Mouse (Mus musculus): ENCODE results near the gene Insig1. TPM values are rescaled to one million over a fixed set of nuclear protein-coding genes. Genes with fewer than 3 reads are reported as not detected.

Gene Insig1
- polyA plus RNA-seq, 1 experiment from 2014 or later = 122 TPM

DNA sequence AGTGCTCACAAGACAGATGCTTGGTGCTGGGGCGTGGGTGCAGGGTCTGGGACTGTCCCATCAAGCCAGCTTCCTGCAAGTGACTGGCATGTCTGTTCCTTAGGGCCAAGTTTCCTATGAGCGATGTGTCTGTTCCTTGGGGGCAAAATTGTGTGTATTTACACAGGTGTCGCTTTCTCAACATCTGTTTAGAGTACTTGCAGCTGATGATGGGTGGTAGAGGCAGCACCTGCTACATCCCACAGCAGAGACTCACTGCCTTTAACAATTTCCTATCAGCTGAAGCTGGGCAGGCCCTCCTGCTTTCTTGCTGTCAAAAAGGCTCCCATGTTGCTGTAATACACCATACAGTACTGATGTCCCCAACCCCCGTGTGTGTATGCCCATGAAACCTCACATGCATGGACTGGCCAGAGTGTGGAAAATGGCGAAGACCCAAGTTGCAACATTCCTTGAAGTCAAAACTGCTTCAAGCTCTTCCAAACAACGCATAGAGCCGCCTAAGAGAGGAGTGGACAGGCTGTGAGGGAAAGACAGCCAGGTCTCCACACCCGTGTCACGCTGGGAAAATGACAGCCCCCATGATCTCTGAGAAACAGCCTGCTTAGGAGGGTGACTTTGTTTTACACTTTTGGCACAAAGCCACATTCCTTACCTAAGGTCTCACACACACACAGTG, 875 bp upstream of the Insig1 start:
- peak overlapping the region; percentile 39 for H3K9ac ChIP-seq (replicated peaks; ENCODE audit: low read depth)
- H3K36me3 ChIP-seq (ENCODE audit: insufficient read depth, low read length) = peaks cover 5% of the 10 kb centered on the region; the same call in 1 of the 2 replicates
- H3K4me2 ChIP-seq (replicated peaks; ENCODE audit: low read depth, low read length) = peak overlapping the region; percentile 73
- WGBS = 13% methylated on average over 9 of the region's 9 CpGs
- TF ChIP-seq CTCF (IDR thresholded peaks at IDR 0.05) (no peak), EP300 (IDR thresholded peaks at IDR 0.05) (no peak)
- H3K4me1 ChIP-seq (ENCODE audit: insufficient read depth, low read depth, low read length) = peaks cover 20% of the 10 kb centered on the region
- H3K27me3 ChIP-seq (replicated peaks; ENCODE audit: insufficient read depth, low read length) = no peaks in the 10 kb centered on the region
- peak overlapping the region; percentile 94 for H3K27ac ChIP-seq (ENCODE audit: low read length)
- H3K9me3 ChIP-seq (ENCODE audit: low read length) = no peaks in the 10 kb centered on the region
- H3K4me3 ChIP-seq (ENCODE audit: low read depth, low read length) = peak overlapping the region; percentile 59
- ATAC-seq (peak; percentile 0), DNase-seq (ENCODE audit: low spot score) (peak; percentile 66)

- 3% methylated on average over 50 of the region's 50 CpGs for WGBS
- H3K9me3 ChIP-seq (ENCODE audit: low read length) = no peaks in the 10 kb centered on the region
- H3K4me3 ChIP-seq (ENCODE audit: low read depth, low read length) = peak overlapping the region; percentile 59
- H3K4me1 ChIP-seq (ENCODE audit: insufficient read depth, low read depth, low read length) = peaks cover 18% of the 10 kb centered on the region
- DNase-seq (ENCODE audit: low spot score) (peak; percentile 93), ATAC-seq (peak; percentile 56)
- H3K9ac ChIP-seq (replicated peaks; ENCODE audit: low read depth) = peak overlapping the region; percentile 63
- no peaks in the 10 kb centered on the region for H3K27me3 ChIP-seq (replicated peaks; ENCODE audit: insufficient read depth, low read length)
- peak overlapping the region; percentile 90 for H3K27ac ChIP-seq (ENCODE audit: low read length)
- H3K4me2 ChIP-seq (replicated peaks; ENCODE audit: low read depth, low read length) = peak overlapping the region; percentile 73
- H3K36me3 ChIP-seq (ENCODE audit: insufficient read depth, low read length) = peaks cover 8% of the 10 kb centered on the region; the same call in 1 of the 2 replicates
- TF ChIP-seq CTCF (IDR thresholded peaks at IDR 0.05) = no peak
- no peak for TF ChIP-seq EP300 (IDR thresholded peaks at IDR 0.05)
Measured at GRCm38 (mm10) chr5:28071456-28072223, 477 bp downstream of the Insig1 start.

DNA sequence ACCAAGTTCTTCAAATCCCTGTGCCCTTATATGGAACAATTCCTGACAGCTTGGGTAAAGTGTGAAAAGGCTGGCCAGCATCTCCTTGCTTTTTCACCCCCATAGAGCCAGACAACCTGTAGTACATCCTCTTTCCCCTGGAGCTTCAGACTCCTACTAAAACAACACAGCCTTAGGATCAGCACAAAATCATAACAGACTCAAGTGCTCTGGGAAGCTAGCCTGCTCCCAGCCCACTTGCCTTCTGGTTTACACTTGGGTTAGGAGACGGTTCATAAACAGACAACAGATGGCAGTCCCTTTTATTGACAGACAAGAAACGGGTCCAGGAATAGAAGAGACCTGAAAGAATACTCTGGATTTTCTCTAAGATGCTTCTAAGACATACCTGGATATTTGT, 8.3 kb downstream of the Insig1 start:
- H3K27me3 ChIP-seq (replicated peaks; ENCODE audit: insufficient read depth, low read length) = no peaks in the 10 kb centered on the region
- H3K4me3 ChIP-seq (ENCODE audit: low read depth, low read length) = no peak overlapping the region
- H3K36me3 ChIP-seq (ENCODE audit: insufficient read depth, low read length) = peaks cover 8% of the 10 kb centered on the region; the same call in 1 of the 2 replicates
- no peak overlapping the region for H3K27ac ChIP-seq (ENCODE audit: low read length)
- TF ChIP-seq CTCF (IDR thresholded peaks at IDR 0.05) (no peak), EP300 (IDR thresholded peaks at IDR 0.05) (no peak)
- DNase-seq (ENCODE audit: low spot score) (no peak), ATAC-seq (no peak)
- H3K9ac ChIP-seq (replicated peaks; ENCODE audit: low read depth) = no peak overlapping the region
- 61% methylated on average over 2 of the region's 2 CpGs for WGBS
- H3K4me2 ChIP-seq (replicated peaks; ENCODE audit: low read depth, low read length) = no peak overlapping the region
- H3K4me1 ChIP-seq (ENCODE audit: insufficient read depth, low read depth, low read length) = no peaks in the 10 kb centered on the region
- H3K9me3 ChIP-seq (ENCODE audit: low read length) = no peaks in the 10 kb centered on the region

DNA sequence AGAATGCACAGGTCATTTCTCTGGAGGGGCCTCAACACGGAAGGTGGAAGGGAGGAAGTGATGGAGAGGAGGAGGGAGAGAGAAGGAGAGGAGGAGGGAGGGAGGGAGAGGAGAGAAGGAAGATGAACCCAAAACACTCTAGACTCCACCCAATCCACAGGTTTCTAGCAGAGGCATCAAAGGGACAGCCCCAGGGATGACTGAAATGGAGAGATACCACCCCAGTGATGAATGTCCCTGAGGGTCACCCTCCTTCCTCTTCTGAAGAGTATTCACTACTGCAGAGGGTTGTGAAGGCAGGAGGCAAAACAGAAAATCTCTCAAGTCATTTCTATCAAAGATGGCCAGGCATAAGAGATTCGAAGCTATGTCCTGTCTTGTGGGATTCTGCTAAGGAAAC, 10.0 kb downstream of the Insig1 start:
- H3K27ac ChIP-seq (ENCODE audit: low read length) = no peak overlapping the region
- no peak overlapping the region for H3K4me3 ChIP-seq (ENCODE audit: low read depth, low read length)
- no peaks in the 10 kb centered on the region for H3K4me1 ChIP-seq (ENCODE audit: insufficient read depth, low read depth, low read length)
- ATAC-seq (no peak), DNase-seq (ENCODE audit: low spot score) (no peak)
- H3K36me3 ChIP-seq (ENCODE audit: insufficient read depth, low read length) = no peaks in the 10 kb centered on the region; the same call in 1 of the 2 replicates
- H3K27me3 ChIP-seq (replicated peaks; ENCODE audit: insufficient read depth, low read length) = no peaks in the 10 kb centered on the region
- no peak overlapping the region for H3K4me2 ChIP-seq (replicated peaks; ENCODE audit: low read depth, low read length)
- TF ChIP-seq EP300 (IDR thresholded peaks at IDR 0.05) (no peak), CTCF (IDR thresholded peaks at IDR 0.05) (no peak)
- no peaks in the 10 kb centered on the region for H3K9me3 ChIP-seq (ENCODE audit: low read length)
- 68% methylated on average over 2 of the region's 2 CpGs for WGBS
- H3K9ac ChIP-seq (replicated peaks; ENCODE audit: low read depth) = no peak overlapping the region

DNA sequence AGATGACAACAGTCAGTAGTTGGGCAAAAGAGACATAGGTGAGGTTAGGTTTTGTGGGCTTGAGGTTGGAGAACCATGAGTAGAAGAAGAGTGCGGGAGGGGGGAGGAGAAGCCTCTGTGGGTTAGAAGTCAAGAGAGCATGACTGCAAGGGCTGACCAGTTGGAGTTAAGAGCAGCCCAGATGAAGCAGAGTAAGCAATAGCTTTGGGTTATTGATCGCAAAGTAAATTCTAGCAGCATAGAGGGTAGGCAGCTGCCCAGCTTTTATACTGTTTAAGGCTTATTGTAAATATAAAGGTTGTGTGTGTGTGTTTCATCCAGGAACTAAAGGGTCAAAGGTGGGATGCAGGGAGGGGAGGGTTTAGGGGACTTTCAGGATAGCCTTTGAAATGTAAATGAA, 10.7 kb downstream of the Insig1 start:
- TF ChIP-seq EP300 (IDR thresholded peaks at IDR 0.05) (no peak), CTCF (IDR thresholded peaks at IDR 0.05) (no peak)
- H3K9ac ChIP-seq (replicated peaks; ENCODE audit: low read depth) = no peak overlapping the region
- WGBS = 89% methylated on average over 2 of the region's 2 CpGs
- DNase-seq (ENCODE audit: low spot score) (no peak), ATAC-seq (no peak)
- no peaks in the 10 kb centered on the region; the same call in 1 of the 2 replicates for H3K36me3 ChIP-seq (ENCODE audit: insufficient read depth, low read length)
- H3K9me3 ChIP-seq (ENCODE audit: low read length) = no peaks in the 10 kb centered on the region
- no peak overlapping the region for H3K4me2 ChIP-seq (replicated peaks; ENCODE audit: low read depth, low read length)
- H3K27ac ChIP-seq (ENCODE audit: low read length) = no peak overlapping the region
- no peaks in the 10 kb centered on the region for H3K4me1 ChIP-seq (ENCODE audit: insufficient read depth, low read depth, low read length)
- no peak overlapping the region for H3K4me3 ChIP-seq (ENCODE audit: low read depth, low read length)
- H3K27me3 ChIP-seq (replicated peaks; ENCODE audit: insufficient read depth, low read length) = no peaks in the 10 kb centered on the region

- no peak overlapping the region for H3K27ac ChIP-seq (ENCODE audit: low read length)
- H3K36me3 ChIP-seq (ENCODE audit: insufficient read depth, low read length) = no peaks in the 10 kb centered on the region
- ATAC-seq (no peak), DNase-seq (ENCODE audit: low spot score) (no peak)
- H3K4me1 ChIP-seq (ENCODE audit: insufficient read depth, low read depth, low read length) = no peaks in the 10 kb centered on the region
- no peak overlapping the region for H3K4me3 ChIP-seq (ENCODE audit: low read depth, low read length)
- no peak for TF ChIP-seq EP300 (IDR thresholded peaks at IDR 0.05)
- no peak for TF ChIP-seq CTCF (IDR thresholded peaks at IDR 0.05)
- H3K4me2 ChIP-seq (replicated peaks; ENCODE audit: low read depth, low read length) = no peak overlapping the region
- H3K9me3 ChIP-seq (ENCODE audit: low read length) = no peaks in the 10 kb centered on the region
- no peaks in the 10 kb centered on the region for H3K27me3 ChIP-seq (replicated peaks; ENCODE audit: insufficient read depth, low read length)
- no peak overlapping the region for H3K9ac ChIP-seq (replicated peaks; ENCODE audit: low read depth)
- WGBS = 55% methylated on average over 4 of the region's 4 CpGs
Measured at GRCm38 (mm10) chr5:28082312-28082711, 11.1 kb downstream of the Insig1 start.

All from lung, postnatal 0 days (tissue).